Mouse (Mus musculus): ENCODE measurements around the gene Zbtb32.

Zbtb32 gene

DNA sequence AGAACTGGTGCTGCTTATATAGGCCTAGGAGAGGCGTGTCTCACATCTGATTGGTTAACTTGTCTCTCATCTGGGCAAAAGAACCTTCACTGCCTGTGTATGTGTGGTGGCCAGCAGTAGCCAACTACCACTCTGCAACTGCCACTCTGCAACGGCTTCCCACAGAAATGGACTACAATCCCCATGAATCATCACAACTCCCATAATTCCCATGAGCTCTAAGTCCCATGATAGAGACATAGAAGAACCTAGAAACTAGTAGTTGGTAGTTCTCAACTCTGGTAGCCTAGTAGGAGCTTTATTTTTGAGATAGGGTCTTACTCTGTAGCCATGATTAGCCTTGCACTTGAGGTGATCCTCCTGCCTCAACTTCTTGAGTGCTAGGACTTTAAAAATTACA, 48.8 kb downstream of the Zbtb32 start:
- DNase-seq (ENCODE audit: low read depth, low spot score), result no peak

DNA sequence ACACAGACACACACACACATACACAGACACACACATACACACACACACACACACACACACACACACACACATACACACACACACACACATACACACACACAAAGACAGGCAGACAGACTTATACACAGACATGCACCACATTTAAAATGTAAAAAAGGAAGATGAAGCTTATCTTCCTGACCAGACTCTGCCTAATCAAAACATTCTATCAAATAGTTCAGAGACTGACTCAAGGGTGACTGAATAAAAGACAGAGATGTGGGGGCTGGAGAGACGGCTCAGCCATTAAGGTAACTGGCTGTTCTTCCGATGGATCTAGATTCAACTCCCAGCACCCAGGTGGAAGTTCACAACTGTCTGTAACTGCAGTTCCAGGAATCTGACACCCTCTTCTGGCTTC, 54.4 kb downstream of the Zbtb32 start:
- DNase-seq (ENCODE audit: low read depth, low spot score), result no peak

GRCm38 (mm10) chr7:30540572-30540971, 58.1 kb downstream of the Zbtb32 start:
- no peak for DNase-seq (ENCODE audit: low read depth, low spot score)

Data from R1 (cell line).